ENCODE assay signal across 8 mouse cellular contexts in the genomic region with DNA sequence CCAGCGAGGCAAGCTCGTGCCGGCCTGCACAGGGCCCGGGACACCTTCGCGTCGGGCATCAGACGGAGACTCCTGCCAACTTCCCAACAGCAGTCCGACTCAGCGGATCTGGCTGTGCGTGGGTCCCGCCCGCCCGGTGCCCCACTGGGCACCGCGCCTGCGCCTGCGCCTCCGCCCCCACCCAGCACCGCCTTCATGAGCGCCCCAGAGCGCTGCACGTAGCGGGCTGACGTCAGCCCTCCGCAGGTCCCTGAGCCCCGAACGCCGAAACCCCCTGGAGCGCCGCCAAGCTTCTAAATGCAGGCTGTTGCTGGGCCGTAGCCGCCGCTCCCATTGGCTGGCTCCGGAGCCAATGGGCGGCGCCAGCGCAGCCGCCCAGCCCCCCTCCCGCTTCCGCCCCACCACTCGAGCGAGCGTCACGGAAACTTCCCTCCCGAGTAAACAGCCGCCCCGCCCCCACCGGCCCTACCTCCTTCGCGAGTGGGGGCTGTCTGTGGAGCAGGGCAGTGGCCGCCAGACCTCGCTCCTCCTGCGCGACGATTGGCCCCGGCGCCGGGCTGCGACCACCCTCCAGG. TPM values are rescaled to one million over a fixed set of nuclear protein-coding genes. Genes with fewer than 3 reads are reported as not detected.
DNase-seq lines count a peak whose midpoint lies in the region; ATAC-seq and TF ChIP-seq lines count a peak whose summit lies in the region.

No protein-coding gene starts in this region.

- H3K4me2 ChIP-seq in forebrain, embryonic 14.5 days (ENCODE audit: low read length), result peak overlapping the region; percentile 87

- peak overlapping the region; percentile 97 for H3K4me3 ChIP-seq in forebrain, embryonic 14.5 days (ENCODE audit: low read depth, low read length)
- H3K4me3 ChIP-seq in lung, adult 2 months (replicated peaks; ENCODE audit: extremely low read depth, low read depth, low read length), result peak overlapping the region; percentile 97

- H3K4me1 ChIP-seq in forebrain, embryonic 14.5 days (ENCODE audit: control insufficient read depth, insufficient read depth, low read length), result peaks cover 17% of the 10 kb centered on the region
- H3K4me1 ChIP-seq in lung, adult 2 months (ENCODE audit: control insufficient read depth, insufficient read depth, low read length), result peaks cover 3% of the 10 kb centered on the region

- H3K36me3 ChIP-seq in forebrain, embryonic 14.5 days (ENCODE audit: control insufficient read depth, insufficient read depth, low read length), result peaks cover 36% of the 10 kb centered on the region

- no peaks in the 10 kb centered on the region for H3K27me3 ChIP-seq in forebrain, embryonic 14.5 days (replicated peaks; ENCODE audit: control insufficient read depth, insufficient read depth, low read length)

- peak; percentile 76; the same call in 1 of the 2 replicates for TF ChIP-seq POLR2A in lung, adult 2 months (IDR thresholded peaks at IDR 0.05; ENCODE audit: borderline replicate concordance, extremely low read depth, low read depth, low read length)

- peak overlapping the region; percentile 98 for H3K9ac ChIP-seq in forebrain, embryonic 14.5 days (ENCODE audit: low read length)

- 1% methylated on average over 35 of the region's 60 CpGs for WGBS in forebrain, embryonic 14.5 days
- WGBS in lung, adult 2 months, result under 1% methylated on average over 60 of the region's 60 CpGs

- H3K27ac ChIP-seq in forebrain, embryonic 14.5 days (ENCODE audit: low read depth, low read length), result peak overlapping the region; percentile 99

- peak; percentile 93 for ATAC-seq in forebrain, embryonic 14.5 days
- peak; percentile 75 for ATAC-seq in neutrophil, adult 5-6 weeks (ENCODE audit: extremely low read depth, insufficient number of reproducible peaks, low FRiP score, poor library complexity, severe bottlenecking)

- no peaks in the 10 kb centered on the region for H3K9me3 ChIP-seq in forebrain, embryonic 14.5 days (replicated peaks; ENCODE audit: control insufficient read depth, low read length)

- peak; percentile 97 for DNase-seq in ES-CJ7 (ENCODE audit: low read depth, low spot score)
- DNase-seq in cerebellum, adult 11 months, result peak; percentile 97
- peak; percentile 100 for DNase-seq in forebrain, embryonic 14.5 days (ENCODE audit: low spot score)
- peak; percentile 97 for DNase-seq in heart, postnatal 25 days (ENCODE audit: low spot score)
- peak; percentile 98 to 99 for DNase-seq in layer of hippocampus, adult 18-20 months (ENCODE audit: low spot score in 2 of 2)
- DNase-seq in lung, adult 2 months, result peak; percentile 98
- peak; percentile 98 for DNase-seq in thymus, adult 18-20 months

- no peak for TF ChIP-seq CTCF in lung, adult 2 months (IDR thresholded peaks at IDR 0.05; ENCODE audit: insufficient read depth, low read length)

- intact Hi-C loops in heart, postnatal 25 days (cut with DNase I), result loop anchor here (1.0 to 5.0 kb wide), 4 partner anchors 13 to 216 kb away; partner anchors contain the start of genes Pm20d2 and Ube2j1

RNA-seq across cellular contexts. Expression of gene Srsf12, which starts 38.8 kb away (rescaled TPM):
- 22.9 and 34.8 TPM in 2 replicates for polyA plus RNA-seq in forebrain, embryonic 14.5 days (2014; fragmentation: Nextera tagmentation; extraction: Ambion mirVana)
- total RNA-seq in heart, postnatal 25 days (2021), result not detected
- 10 to 100 TPM; 24.2 to 26.5 TPM for total RNA-seq in layer of hippocampus, adult 18-20 months (2021)
- polyA plus RNA-seq in lung, adult 2 months (2012; rRNA removed), result 0.06 and 0.19 TPM in 2 replicates
- 0.12 TPM in 1 of 2 replicates, not detected in the other for total RNA-seq in neutrophil, adult 5-6 weeks (2017)

RNA-seq across cellular contexts. Expression of gene Pnrc1, which starts 42.4 kb away (rescaled TPM):
- polyA plus RNA-seq in forebrain, embryonic 14.5 days (2014; fragmentation: Nextera tagmentation; extraction: Ambion mirVana), result 96.1 and 99.0 TPM in 2 replicates
- 100 to 1,000 TPM; 126 to 127 TPM for total RNA-seq in heart, postnatal 25 days (2021)
- total RNA-seq in layer of hippocampus, adult 18-20 months (2021), result 100 to 1,000 TPM; 160 to 168 TPM
- 110 and 197 TPM in 2 replicates for polyA plus RNA-seq in lung, adult 2 months (2012; rRNA removed)
- total RNA-seq in neutrophil, adult 5-6 weeks (2017), result 391 and 398 TPM in 2 replicates

RNA-seq across cellular contexts. Expression of gene Pm20d2, which starts 58.0 kb away (rescaled TPM):
- polyA plus RNA-seq in forebrain, embryonic 14.5 days (2014; fragmentation: Nextera tagmentation; extraction: Ambion mirVana), result 2.0 and 2.5 TPM in 2 replicates
- 10 to 100 TPM; 47.7 to 48.8 TPM for total RNA-seq in heart, postnatal 25 days (2021)
- 10 to 100 TPM in 1 of 2 experiments, 1 to 10 TPM in 1; 9.5 to 10.1 TPM for total RNA-seq in layer of hippocampus, adult 18-20 months (2021)
- polyA plus RNA-seq in lung, adult 2 months (2012; rRNA removed), result 4.7 and 5.5 TPM in 2 replicates
- total RNA-seq in neutrophil, adult 5-6 weeks (2017), result not detected in 2 replicates

Comparison
In these comparisons a context has a peak if more than half of its experiments do, and no peak if none do; other contexts are left out.
1. Peak in every context shown above with its lines: DNase-seq, ATAC-seq, H3K4me3 ChIP-seq and H3K27ac ChIP-seq.
2. RNA of gene Srsf12, which starts 38.8 kb away (total RNA-seq): 24.2 to 26.5 TPM in layer of hippocampus, adult 18-20 months; not detected in heart, postnatal 25 days and 0.12 TPM in neutrophil, adult 5-6 weeks; every median in the first group is over 10 times any median in the second.
3. RNA of gene Pm20d2, which starts 58.0 kb away (total RNA-seq): 47.7 to 48.8 TPM in heart, postnatal 25 days and 9.5 to 10.1 TPM in layer of hippocampus, adult 18-20 months; not detected in neutrophil, adult 5-6 weeks; every median in the first group is over 10 times any median in the second.